Mouse (Mus musculus): ENCODE measurements around the gene Gm20696. TPM values are rescaled to one million over a fixed set of nuclear protein-coding genes. Genes with fewer than 3 reads are reported as not detected.
A peak's percentile ranks its signal among the peaks of the same experiment; 100 is the strongest.

Gm20696 gene
- polyA plus RNA-seq, 1 experiment from 2014 or later: 1.4 TPM

- H3K27ac ChIP-seq (replicated peaks): no peak overlapping the region
- DNase-seq (ENCODE audit: low spot score) (no peak), ATAC-seq (ENCODE audit: low FRiP score, low TSS enrichment) (no peak)
- no peaks in the 10 kb centered on the region for H3K9me3 ChIP-seq (ENCODE audit: control insufficient read depth, low read length)
- H3K9ac ChIP-seq (ENCODE audit: low read length): no peak overlapping the region
- H3K4me3 ChIP-seq (ENCODE audit: low read depth, low read length): no peak overlapping the region
- H3K36me3 ChIP-seq (ENCODE audit: control insufficient read depth, insufficient read depth, low read length): no peaks in the 10 kb centered on the region
- no peaks in the 10 kb centered on the region for H3K27me3 ChIP-seq (ENCODE audit: control insufficient read depth, insufficient read depth, low read length)
- no peaks in the 10 kb centered on the region for H3K4me1 ChIP-seq (replicated peaks; ENCODE audit: control insufficient read depth, insufficient read depth)
- 62% methylated on average over 8 of the region's 8 CpGs for WGBS
- H3K4me2 ChIP-seq (replicated peaks; ENCODE audit: low read depth): no peak overlapping the region
- TF ChIP-seq CTCF (IDR thresholded peaks at IDR 0.05; ENCODE audit: low read depth) (no peak), EP300 (optimal IDR thresholded peaks at IDR 0.05) (no peak)
Measured at GRCm38 (mm10) chr6:99253331-99253730, 413.3 kb downstream of the Gm20696 start.

DNA sequence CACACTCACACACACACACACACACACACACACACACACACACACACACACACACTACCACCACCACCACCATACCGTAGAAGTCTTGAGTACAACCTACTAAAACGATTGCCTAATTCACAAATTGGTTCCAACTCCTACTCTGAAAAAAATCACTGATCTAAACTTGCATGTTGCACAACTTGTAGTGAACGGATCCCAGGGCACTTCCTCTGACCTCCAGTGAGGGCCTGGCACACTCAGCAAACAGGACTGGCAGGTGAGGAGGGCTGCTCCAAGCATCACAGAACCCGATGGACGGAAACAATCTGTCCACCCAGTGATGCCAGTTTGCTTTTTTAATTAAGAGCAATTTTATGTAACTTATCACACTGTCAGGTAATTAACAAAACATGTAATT lies 413.8 kb downstream of the Gm20696 start:
- no peaks in the 10 kb centered on the region for H3K36me3 ChIP-seq (ENCODE audit: control insufficient read depth, insufficient read depth, low read length)
- DNase-seq (ENCODE audit: low spot score) (no peak), ATAC-seq (ENCODE audit: low FRiP score, low TSS enrichment) (peak; percentile 42; the same call in 1 of the 2 replicates)
- H3K27ac ChIP-seq (replicated peaks): no peak overlapping the region
- no peak overlapping the region for H3K9ac ChIP-seq (ENCODE audit: low read length)
- no peaks in the 10 kb centered on the region for H3K4me1 ChIP-seq (replicated peaks; ENCODE audit: control insufficient read depth, insufficient read depth)
- no peak overlapping the region for H3K4me2 ChIP-seq (replicated peaks; ENCODE audit: low read depth)
- TF ChIP-seq CTCF (IDR thresholded peaks at IDR 0.05; ENCODE audit: low read depth): no peak
- no peak for TF ChIP-seq EP300 (optimal IDR thresholded peaks at IDR 0.05)
- WGBS: 58% methylated on average over 5 of the region's 5 CpGs
- H3K27me3 ChIP-seq (ENCODE audit: control insufficient read depth, insufficient read depth, low read length): no peaks in the 10 kb centered on the region
- no peaks in the 10 kb centered on the region for H3K9me3 ChIP-seq (ENCODE audit: control insufficient read depth, low read length)
- H3K4me3 ChIP-seq (ENCODE audit: low read depth, low read length): no peak overlapping the region

GRCm38 (mm10) chr6:99251924-99252323 lies 414.7 kb downstream of the Gm20696 start:
- Histone ChIP-seq H3K4me2 (replicated peaks; ENCODE audit: low read depth) (no peak overlapping the region), H3K36me3 (ENCODE audit: control insufficient read depth, insufficient read depth, low read length) (no peaks in the 10 kb centered on the region), H3K4me1 (replicated peaks; ENCODE audit: control insufficient read depth, insufficient read depth) (no peaks in the 10 kb centered on the region), H3K9ac (ENCODE audit: low read length) (no peak overlapping the region), H3K9me3 (ENCODE audit: control insufficient read depth, low read length) (no peaks in the 10 kb centered on the region), H3K27ac (replicated peaks) (no peak overlapping the region), H3K4me3 (ENCODE audit: low read depth, low read length) (no peak overlapping the region), H3K27me3 (ENCODE audit: control insufficient read depth, insufficient read depth, low read length) (no peaks in the 10 kb centered on the region)
- ATAC-seq (ENCODE audit: low FRiP score, low TSS enrichment) (no peak), DNase-seq (ENCODE audit: low spot score) (no peak)
- WGBS: 85% methylated on average over 4 of the region's 4 CpGs
- TF ChIP-seq CTCF (IDR thresholded peaks at IDR 0.05; ENCODE audit: low read depth) (peak; percentile 62), EP300 (optimal IDR thresholded peaks at IDR 0.05) (no peak)

- H3K9ac ChIP-seq (ENCODE audit: low read length): no peak overlapping the region
- TF ChIP-seq CTCF (IDR thresholded peaks at IDR 0.05; ENCODE audit: low read depth) (no peak), EP300 (optimal IDR thresholded peaks at IDR 0.05) (no peak)
- H3K27me3 ChIP-seq (ENCODE audit: control insufficient read depth, insufficient read depth, low read length): no peaks in the 10 kb centered on the region
- 86% methylated on average over 3 of the region's 3 CpGs for WGBS
- H3K36me3 ChIP-seq (ENCODE audit: control insufficient read depth, insufficient read depth, low read length): no peaks in the 10 kb centered on the region
- H3K4me1 ChIP-seq (replicated peaks; ENCODE audit: control insufficient read depth, insufficient read depth): no peaks in the 10 kb centered on the region
- no peak for ATAC-seq (ENCODE audit: low FRiP score, low TSS enrichment)
- no peak overlapping the region for H3K4me2 ChIP-seq (replicated peaks; ENCODE audit: low read depth)
- DNase-seq (ENCODE audit: low spot score): no peak
- no peaks in the 10 kb centered on the region for H3K9me3 ChIP-seq (ENCODE audit: control insufficient read depth, low read length)
- no peak overlapping the region for H3K4me3 ChIP-seq (ENCODE audit: low read depth, low read length)
- no peak overlapping the region for H3K27ac ChIP-seq (replicated peaks)
Measured at GRCm38 (mm10) chr6:99251222-99251621, 415.4 kb downstream of the Gm20696 start.

DNA sequence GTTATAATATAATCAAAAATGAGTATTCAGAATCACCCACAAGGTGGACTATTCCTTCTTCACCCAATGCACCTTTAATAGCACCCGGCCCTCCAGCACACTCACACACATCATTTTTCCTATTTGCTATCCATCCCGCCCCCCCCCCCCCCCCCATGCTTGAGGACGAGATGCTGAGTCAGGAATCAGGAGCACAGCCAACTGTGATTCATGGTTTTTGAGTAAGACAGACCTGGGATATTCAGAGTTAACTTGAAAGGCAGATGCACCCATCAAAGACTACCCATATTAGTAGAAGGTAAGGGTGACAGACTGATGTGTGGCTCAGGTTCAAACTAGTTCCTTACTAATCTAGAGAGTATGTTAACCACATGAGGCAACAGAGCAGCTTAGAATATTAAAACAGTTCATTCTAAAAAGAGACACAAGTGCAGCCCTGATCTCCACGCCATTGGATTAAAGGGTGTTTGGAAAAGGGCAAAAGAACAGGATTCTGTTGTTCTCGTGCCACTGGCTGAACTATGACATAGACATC lies 417.0 kb downstream of the Gm20696 start:
- no peaks in the 10 kb centered on the region for H3K9me3 ChIP-seq (ENCODE audit: control insufficient read depth, low read length)
- H3K36me3 ChIP-seq (ENCODE audit: control insufficient read depth, insufficient read depth, low read length): no peaks in the 10 kb centered on the region
- no peaks in the 10 kb centered on the region for H3K27me3 ChIP-seq (ENCODE audit: control insufficient read depth, insufficient read depth, low read length)
- ATAC-seq (ENCODE audit: low FRiP score, low TSS enrichment): no peak
- H3K4me1 ChIP-seq (replicated peaks; ENCODE audit: control insufficient read depth, insufficient read depth): no peaks in the 10 kb centered on the region
- TF ChIP-seq CTCF (IDR thresholded peaks at IDR 0.05; ENCODE audit: low read depth): no peak
- no peak for TF ChIP-seq EP300 (optimal IDR thresholded peaks at IDR 0.05)
- no peak overlapping the region for H3K4me2 ChIP-seq (replicated peaks; ENCODE audit: low read depth)
- H3K9ac ChIP-seq (ENCODE audit: low read length): no peak overlapping the region
- no peak overlapping the region for H3K27ac ChIP-seq (replicated peaks)
- no peak for DNase-seq (ENCODE audit: low spot score)
- no peak overlapping the region for H3K4me3 ChIP-seq (ENCODE audit: low read depth, low read length)
- 63% methylated on average over 5 of the region's 5 CpGs for WGBS

DNA sequence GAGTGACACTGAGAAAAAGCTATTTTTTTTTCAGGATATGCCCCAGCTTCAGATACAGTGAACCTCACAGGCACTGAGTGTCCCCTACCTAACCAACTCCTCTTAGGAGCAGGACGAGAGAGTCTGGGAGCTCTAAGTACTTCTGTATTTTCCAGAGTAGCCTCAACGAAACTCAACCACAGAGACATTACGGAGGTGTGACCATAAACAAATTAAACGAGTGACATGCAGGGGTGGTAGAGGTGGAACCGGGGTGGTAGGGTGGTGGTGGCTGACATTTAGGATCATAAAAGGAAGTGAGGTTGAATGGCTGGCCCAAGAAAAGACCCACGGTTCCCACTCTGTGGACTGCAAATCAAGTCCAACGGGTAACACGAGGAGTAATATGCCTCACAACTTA lies 418.2 kb downstream of the Gm20696 start:
- Histone ChIP-seq H3K27ac (replicated peaks) (no peak overlapping the region), H3K9me3 (ENCODE audit: control insufficient read depth, low read length) (no peaks in the 10 kb centered on the region), H3K36me3 (ENCODE audit: control insufficient read depth, insufficient read depth, low read length) (no peaks in the 10 kb centered on the region), H3K4me1 (replicated peaks; ENCODE audit: control insufficient read depth, insufficient read depth) (no peaks in the 10 kb centered on the region), H3K9ac (ENCODE audit: low read length) (no peak overlapping the region), H3K27me3 (ENCODE audit: control insufficient read depth, insufficient read depth, low read length) (no peaks in the 10 kb centered on the region), H3K4me2 (replicated peaks; ENCODE audit: low read depth) (no peak overlapping the region), H3K4me3 (ENCODE audit: low read depth, low read length) (no peak overlapping the region)
- ATAC-seq (ENCODE audit: low FRiP score, low TSS enrichment): no peak
- TF ChIP-seq EP300 (optimal IDR thresholded peaks at IDR 0.05) (no peak), CTCF (IDR thresholded peaks at IDR 0.05; ENCODE audit: low read depth) (no peak)
- DNase-seq (ENCODE audit: low spot score): no peak
- 69% methylated on average over 8 of the region's 8 CpGs for WGBS
